Mouse (Mus musculus) ES-E14 (cell line): ENCODE measurements at regions not wholly inside any gene's neighbourhood (a gene's known extent, or its start where the extent isn't known, plus 50 kb on each side); places are given as distances from the start of the nearest gene placed in this dataset.

ENCODE experiments used
- CHD2 ChIP-seq: IDR thresholded peaks from 2 replicates; pipeline ENCODE4 v1.6.1; 2014; ENCODE audit warnings: mild to moderate bottlenecking, low read depth, low read length, inconsistent platforms
- HCFC1 ChIP-seq: IDR thresholded peaks from 2 replicates; pipeline ENCODE4 v1.6.1; 2012; ENCODE audit warnings: low read length, inconsistent platforms, borderline replicate concordance; ENCODE audit not compliant: insufficient read depth
- MAFK ChIP-seq: IDR thresholded peaks from 2 replicates; pipeline ENCODE4 v1.6.1; 2014; ENCODE audit warnings: mild to moderate bottlenecking, low read depth, low read length, inconsistent platforms; ENCODE audit not compliant: insufficient read depth
- ZC3H11A ChIP-seq: IDR thresholded peaks from 2 replicates; pipeline ENCODE4 v1.6.1; 2012; ENCODE audit warnings: low read depth, mild to moderate bottlenecking, inconsistent platforms, low read length, borderline replicate concordance

DNA sequence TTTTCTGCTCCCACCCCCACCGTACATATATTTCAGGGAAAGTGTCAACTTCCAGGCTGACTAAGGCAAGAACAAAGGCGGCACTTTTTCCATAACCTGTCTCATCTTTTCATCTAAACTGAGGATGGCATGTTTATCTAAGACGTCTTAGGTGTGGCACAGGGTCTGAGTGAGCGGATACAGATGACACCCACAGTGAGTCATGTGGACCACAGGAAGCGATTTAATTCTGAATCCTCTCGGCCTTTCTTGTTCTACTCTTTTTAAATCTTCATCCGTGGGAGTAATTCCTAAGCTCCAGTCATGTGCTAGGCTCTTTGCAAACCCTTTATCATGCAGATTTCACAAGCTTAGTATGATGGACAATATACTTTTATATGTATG is 171.9 kb upstream of the Slc24a2 start:
- TF ChIP-seq MAFK (no peak), HCFC1 (no peak), CHD2 (no peak), ZC3H11A (no peak)
